Mouse (Mus musculus): Measurements from ENCODE around the gene Ogdh.

DNA sequence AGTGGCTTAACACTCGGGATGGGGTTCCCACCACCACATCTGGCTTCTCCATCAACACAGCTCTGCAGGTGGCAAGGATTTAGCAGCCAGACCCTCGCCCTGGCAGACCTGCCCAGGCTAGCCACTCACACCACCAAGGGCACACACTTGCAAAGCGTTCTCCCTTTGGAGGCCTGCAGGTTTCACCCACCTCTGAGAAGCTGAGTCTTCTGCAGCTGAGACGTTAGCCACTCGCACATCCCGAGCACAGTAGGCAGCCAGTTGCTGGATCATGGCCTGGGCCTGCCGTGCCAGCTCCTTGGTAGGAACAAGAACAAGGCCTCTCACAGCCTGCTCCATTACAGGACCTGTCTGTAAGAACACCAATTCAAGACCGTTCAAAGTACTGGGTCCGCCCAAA lies 24.8 kb upstream of the Ogdh start:
- TF ChIP-seq POLR2A (IDR thresholded peaks at IDR 0.05; ENCODE audit: low read depth, low read length) (no peak), CTCF (conservative IDR thresholded peaks at IDR 0.05; ENCODE audit: insufficient read depth, insufficient read length, low read depth, low read length) (no peak)
